In the genomic region with DNA sequence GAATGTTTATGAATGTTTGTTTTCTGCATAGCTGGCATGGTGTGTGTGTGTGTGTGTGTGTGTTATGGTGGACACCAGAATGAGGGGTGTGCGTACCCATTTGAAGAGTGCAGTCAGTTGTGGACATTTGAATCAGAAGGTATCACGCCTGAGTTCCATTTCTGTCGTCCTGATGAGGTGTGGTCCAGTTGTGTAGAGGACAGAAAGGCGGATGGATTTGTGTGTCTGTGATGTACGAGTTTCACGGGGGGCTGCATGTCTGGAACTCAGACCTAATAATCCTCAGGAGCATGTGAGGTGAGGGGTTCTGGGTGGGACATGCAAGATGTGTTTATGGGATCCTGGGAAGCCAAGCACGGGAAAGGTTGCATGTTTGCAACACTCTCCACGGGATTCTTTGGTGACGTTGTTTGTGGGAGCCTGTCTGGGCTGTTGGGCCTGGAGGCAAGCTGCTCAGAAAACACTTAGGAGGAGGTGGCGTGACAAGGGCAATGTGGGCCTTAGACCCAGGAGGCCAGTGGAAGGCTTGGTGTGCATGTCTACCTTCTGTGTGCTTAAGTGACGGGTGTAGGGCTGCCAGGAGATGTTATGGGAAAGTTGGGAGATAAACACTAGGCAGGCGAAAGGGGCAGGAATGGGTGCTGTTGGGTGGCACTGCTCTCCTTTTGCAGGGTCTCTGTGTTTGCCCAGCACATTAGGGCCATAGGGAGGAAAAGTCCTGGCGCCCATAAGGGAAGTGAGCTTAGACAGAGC, we compare ENCODE assay signal across 8 mouse cellular contexts. TPM values are rescaled to one million over a fixed set of nuclear protein-coding genes. Genes with fewer than 3 reads are reported as not detected.
DNase-seq lines count a peak whose midpoint lies in the region; ATAC-seq and TF ChIP-seq lines count a peak whose summit lies in the region.

No protein-coding gene starts in this region.

- TF ChIP-seq POLR2A in myocyte (IDR thresholded peaks at IDR 0.05; ENCODE audit: insufficient read length, low read depth): no peak

- peak overlapping the region; percentile 96 for H3K4me3 ChIP-seq in layer of hippocampus, adult 2 months
- peak overlapping the region; percentile 93 for H3K4me3 ChIP-seq in heart, embryonic 11.5 days (ENCODE audit: low read depth, low read length)
- peak overlapping the region; percentile 90 for H3K4me3 ChIP-seq in limb, embryonic 11.5 days (ENCODE audit: low read depth, low read length)
- H3K4me3 ChIP-seq in myocyte: peak overlapping the region; percentile 59

- H3ac ChIP-seq in myocyte (ENCODE audit: control insufficient read depth, insufficient read length): peak overlapping the region; percentile 2

- peak overlapping the region; percentile 97 for H3K9ac ChIP-seq in heart, embryonic 11.5 days (ENCODE audit: low read depth, low read length)
- no peak overlapping the region for H3K9ac ChIP-seq in limb, embryonic 11.5 days (ENCODE audit: low read length)

- 49% methylated on average over 13 of the region's 13 CpGs for WGBS in heart, embryonic 11.5 days (ENCODE audit: insufficient replicate concordance)
- WGBS in limb, embryonic 11.5 days: 59% methylated on average over 13 of the region's 13 CpGs

- ATAC-seq in heart, embryonic 11.5 days (replicated peaks; ENCODE audit: insufficient number of reproducible peaks, low FRiP score, low TSS enrichment): no peak
- ATAC-seq in limb, embryonic 11.5 days (ENCODE audit: insufficient number of reproducible peaks, low FRiP score, low TSS enrichment, low read depth): no peak

- H3K36me3 ChIP-seq in heart, embryonic 11.5 days (ENCODE audit: control insufficient read depth, insufficient read depth, low read length): no peaks in the 10 kb centered on the region
- no peaks in the 10 kb centered on the region for H3K36me3 ChIP-seq in limb, embryonic 11.5 days (ENCODE audit: control insufficient read depth, insufficient read depth, low read length)
- H3K36me3 ChIP-seq in myocyte (ENCODE audit: control insufficient read depth, insufficient read depth): peaks cover 5% of the 10 kb centered on the region

- H3K4me1 ChIP-seq in heart, embryonic 11.5 days (ENCODE audit: control insufficient read depth, insufficient read depth, low read length): peaks cover 12% of the 10 kb centered on the region
- H3K4me1 ChIP-seq in limb, embryonic 11.5 days (ENCODE audit: control insufficient read depth, insufficient read depth, low read length): peaks cover 15% of the 10 kb centered on the region

- no peaks in the 10 kb centered on the region for H3K27me3 ChIP-seq in heart, embryonic 11.5 days (ENCODE audit: control insufficient read depth, insufficient read depth, low read length)
- H3K27me3 ChIP-seq in limb, embryonic 11.5 days (ENCODE audit: control insufficient read depth, insufficient read depth, low read length): no peaks in the 10 kb centered on the region
- H3K27me3 ChIP-seq in myocyte (ENCODE audit: control insufficient read depth, insufficient read depth, insufficient read length): no peaks in the 10 kb centered on the region

- H3K9me3 ChIP-seq in heart, embryonic 11.5 days (replicated peaks; ENCODE audit: control insufficient read depth, low read length): no peaks in the 10 kb centered on the region
- H3K9me3 ChIP-seq in limb, embryonic 11.5 days (ENCODE audit: control insufficient read depth, low read length): no peaks in the 10 kb centered on the region

- DNase-seq in layer of hippocampus, adult 2 months (ENCODE audit: low spot score in 2 of 2): no peak
- DNase-seq in layer of hippocampus, adult 8-10 months (ENCODE audit: low spot score in 2 of 2): no peak
- no peak for DNase-seq in limb, embryonic 11.5 days (ENCODE audit: low spot score)
- no peak for DNase-seq in thymus, postnatal 0 days (ENCODE audit: low spot score)
- no peak for DNase-seq in frontal cortex, postnatal 36 days (ENCODE audit: low spot score in 2 of 2)
- no peak for DNase-seq in adrenal gland, postnatal 10 days

- peaks cover 22% of the 10 kb centered on the region for H3K79me2 ChIP-seq in myocyte (ENCODE audit: control insufficient read depth, insufficient read depth)

- H3K27ac ChIP-seq in layer of hippocampus, adult 2 months: peak overlapping the region; percentile 100
- H3K27ac ChIP-seq in heart, embryonic 11.5 days (ENCODE audit: low read depth, low read length): peak overlapping the region; percentile 91
- H3K27ac ChIP-seq in limb, embryonic 11.5 days (replicated peaks; ENCODE audit: low read depth, low read length): no peak overlapping the region

- H3K4me2 ChIP-seq in heart, embryonic 11.5 days: peak overlapping the region; percentile 82
- H3K4me2 ChIP-seq in limb, embryonic 11.5 days (ENCODE audit: low read depth, severe bottlenecking): peak overlapping the region; percentile 87; the same call in 1 of the 2 replicates
- peak overlapping the region; percentile 64 for H3K4me2 ChIP-seq in myocyte (ENCODE audit: low read depth)

- no peak for TF ChIP-seq CTCF in layer of hippocampus, adult 2 months (conservative IDR thresholded peaks at IDR 0.05)

TF ChIP-seq in myocyte, 11 proteins besides CTCF, POLR2A, EP300 and RAD21:
- no peak for TF ChIP-seq CEBPB (IDR thresholded peaks at IDR 0.05; ENCODE audit: insufficient read depth, poor library complexity, severe bottlenecking)
- no peak for TF ChIP-seq SRF (IDR thresholded peaks at IDR 0.05; ENCODE audit: control insufficient read depth, insufficient read length, low read depth)
- no peak for TF ChIP-seq USF1 (IDR thresholded peaks at IDR 0.05; ENCODE audit: low read depth)
- no peak for TF ChIP-seq MYOG (IDR thresholded peaks at IDR 0.05; ENCODE audit: control insufficient read depth in 1 of 3, insufficient read depth in 1 of 3, insufficient read length in 2 of 3, low read depth in 2 of 3)
- TF ChIP-seq TCF12 (IDR thresholded peaks at IDR 0.05; ENCODE audit: insufficient read depth, poor library complexity, severe bottlenecking): no peak
- TF ChIP-seq E2F4 (IDR thresholded peaks at IDR 0.05; ENCODE audit: insufficient read depth): no peak
- TF ChIP-seq MYOD1 (IDR thresholded peaks at IDR 0.05; ENCODE audit: control insufficient read depth in 1 of 3, insufficient read length in 2 of 3, low read depth in 2 of 3): no peak
- no peak for TF ChIP-seq REST (IDR thresholded peaks at IDR 0.05; ENCODE audit: insufficient read depth, insufficient read length)
- TF ChIP-seq POLR2AphosphoS2 (IDR thresholded peaks at IDR 0.05; ENCODE audit: insufficient read length, low read depth): no peak
- no peak for TF ChIP-seq MAX (IDR thresholded peaks at IDR 0.05; ENCODE audit: low read depth)
- no peak for TF ChIP-seq TCF3 (IDR thresholded peaks at IDR 0.05; ENCODE audit: insufficient read length, low read depth)
TF ChIP-seq in myocyte: peak in this region for 0.

RNA-seq across cellular contexts. Expression of a gene that starts 1.3 kb away (rescaled TPM):
- total RNA-seq in layer of hippocampus, adult 2 months (2021): 100 to 1,000 TPM; 122 to 133 TPM
- 100 to 1,000 TPM; 121 to 145 (median 129) TPM for total RNA-seq in layer of hippocampus, adult 8-10 months (2022)
- polyA plus RNA-seq in heart, embryonic 11.5 days (2014; fragmentation: Nextera tagmentation; extraction: Ambion mirVana): 2.1 and 3.1 TPM in 2 replicates
- polyA plus RNA-seq in limb, embryonic 11.5 days (2014; fragmentation: Nextera tagmentation; extraction: Ambion mirVana): 0.96 and 1.1 TPM in 2 replicates
- 9.4 TPM for polyA plus RNA-seq in myocyte (2012; fragmentation: generic; extraction: Trizol)
- 2.5 and 2.6 TPM in 2 replicates for polyA plus RNA-seq in thymus, postnatal 0 days (2015; fragmentation: Nextera tagmentation; extraction: Ambion mirVana)
- total RNA-seq in adrenal gland, postnatal 10 days (2021): 10 to 100 TPM; 35.5 to 41.2 TPM

RNA-seq across cellular contexts. Expression of a gene that starts 5.3 kb away (rescaled TPM):
- total RNA-seq in layer of hippocampus, adult 2 months (2021): not detected
- total RNA-seq in layer of hippocampus, adult 8-10 months (2022): not detected
- 0.10 TPM in 1 of 2 replicates, not detected in the other for polyA plus RNA-seq in heart, embryonic 11.5 days (2014; fragmentation: Nextera tagmentation; extraction: Ambion mirVana)
- 0.09 TPM in 1 of 2 replicates, not detected in the other for polyA plus RNA-seq in limb, embryonic 11.5 days (2014; fragmentation: Nextera tagmentation; extraction: Ambion mirVana)
- polyA plus RNA-seq in myocyte (2012; fragmentation: generic; extraction: Trizol): 0.26 TPM
- polyA plus RNA-seq in thymus, postnatal 0 days (2015; fragmentation: Nextera tagmentation; extraction: Ambion mirVana): 0.14 TPM in 1 of 2 replicates, not detected in the other
- not detected for total RNA-seq in adrenal gland, postnatal 10 days (2021)

RNA-seq across cellular contexts. Expression of a gene that starts 8.6 kb away (rescaled TPM):
- total RNA-seq in layer of hippocampus, adult 2 months (2021): 10 to 100 TPM; 64.6 to 65.4 TPM
- 10 to 100 TPM; 53.8 to 60.8 (median 59.1) TPM for total RNA-seq in layer of hippocampus, adult 8-10 months (2022)
- 29.0 and 36.7 TPM in 2 replicates for polyA plus RNA-seq in heart, embryonic 11.5 days (2014; fragmentation: Nextera tagmentation; extraction: Ambion mirVana)
- polyA plus RNA-seq in limb, embryonic 11.5 days (2014; fragmentation: Nextera tagmentation; extraction: Ambion mirVana): 64.0 and 78.3 TPM in 2 replicates
- polyA plus RNA-seq in myocyte (2012; fragmentation: generic; extraction: Trizol): 69.5 TPM
- polyA plus RNA-seq in thymus, postnatal 0 days (2015; fragmentation: Nextera tagmentation; extraction: Ambion mirVana): 20.6 and 22.4 TPM in 2 replicates
- 10 to 100 TPM; 53.9 to 67.5 TPM for total RNA-seq in adrenal gland, postnatal 10 days (2021)

RNA-seq across cellular contexts. Expression of a gene that starts 28.7 kb away (rescaled TPM):
- total RNA-seq in layer of hippocampus, adult 2 months (2021): 1 to 10 TPM; 1.1 to 1.3 TPM
- total RNA-seq in layer of hippocampus, adult 8-10 months (2022): 1 to 10 TPM in 3 of 4 experiments, under 1 TPM in 1; 0.49 to 2.2 (median 1.1) TPM
- 3.7 and 4.5 TPM in 2 replicates for polyA plus RNA-seq in heart, embryonic 11.5 days (2014; fragmentation: Nextera tagmentation; extraction: Ambion mirVana)
- 4.3 and 4.4 TPM in 2 replicates for polyA plus RNA-seq in limb, embryonic 11.5 days (2014; fragmentation: Nextera tagmentation; extraction: Ambion mirVana)
- polyA plus RNA-seq in myocyte (2012; fragmentation: generic; extraction: Trizol): 95.3 TPM
- polyA plus RNA-seq in thymus, postnatal 0 days (2015; fragmentation: Nextera tagmentation; extraction: Ambion mirVana): 3.2 and 3.4 TPM in 2 replicates
- total RNA-seq in adrenal gland, postnatal 10 days (2021): 1 to 10 TPM; 2.3 to 7.9 TPM

RNA-seq across cellular contexts. Expression of a gene that starts 34.6 kb away (rescaled TPM):
- 10 to 100 TPM; 25.6 to 28.0 TPM for total RNA-seq in layer of hippocampus, adult 2 months (2021)
- 10 to 100 TPM; 26.1 to 36.5 (median 30.6) TPM for total RNA-seq in layer of hippocampus, adult 8-10 months (2022)
- polyA plus RNA-seq in heart, embryonic 11.5 days (2014; fragmentation: Nextera tagmentation; extraction: Ambion mirVana): 1.5 and 2.5 TPM in 2 replicates
- polyA plus RNA-seq in limb, embryonic 11.5 days (2014; fragmentation: Nextera tagmentation; extraction: Ambion mirVana): 0.36 and 0.67 TPM in 2 replicates
- 17.5 TPM for polyA plus RNA-seq in myocyte (2012; fragmentation: generic; extraction: Trizol)
- polyA plus RNA-seq in thymus, postnatal 0 days (2015; fragmentation: Nextera tagmentation; extraction: Ambion mirVana): 0.65 and 0.84 TPM in 2 replicates
- 1 to 10 TPM; 2.4 to 3.8 TPM for total RNA-seq in adrenal gland, postnatal 10 days (2021)
